Comparison of ENCODE assay signal across 1 mouse cellular context in the genomic region with DNA sequence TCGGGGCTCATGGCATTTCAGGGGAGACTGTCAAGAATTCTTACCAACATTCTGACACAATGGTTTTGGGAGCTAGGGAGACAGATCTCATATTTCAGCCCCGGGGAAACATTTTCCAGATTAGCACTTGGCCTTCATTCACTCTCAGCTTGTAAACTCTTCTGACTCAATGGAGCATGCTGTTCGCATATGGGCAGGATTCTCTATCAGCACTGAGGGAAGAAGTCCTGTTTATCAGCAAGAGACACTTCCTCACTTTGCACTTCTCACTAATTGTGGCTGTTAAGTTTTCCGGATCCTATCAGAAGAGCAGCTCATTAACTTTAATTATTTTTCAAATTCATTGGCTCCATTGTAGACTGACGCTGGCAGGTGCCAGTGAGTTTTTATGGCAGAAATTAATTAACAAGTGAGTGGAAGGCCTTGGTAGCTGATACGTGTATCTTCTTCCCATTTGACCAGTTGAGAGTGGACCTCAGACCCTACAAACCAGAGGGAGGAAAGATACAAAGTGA.
TF ChIP-seq lines count a peak whose summit lies in the region.

No protein-coding gene starts in this region.

TF ChIP-seq in MEL, 35 proteins besides CTCF, POLR2A, EP300 and RAD21 (continued from another document):
- no peak for TF ChIP-seq POLR2AphosphoS2 (IDR thresholded peaks at IDR 0.05; ENCODE audit: low read length)
- TF ChIP-seq ETS1 (IDR thresholded peaks at IDR 0.05; ENCODE audit: low read depth, low read length), result 0 out of 2 replicates have a peak, but pooled peaks have one; percentile 48
- TF ChIP-seq MYC (IDR thresholded peaks at IDR 0.05; ENCODE audit: low read depth, low read length), result peak; percentile 84; the same call in 1 of the 2 replicates
- no peak for TF ChIP-seq MYB (IDR thresholded peaks at IDR 0.05; ENCODE audit: low read depth, low read length)
- TF ChIP-seq ZNF384 (IDR thresholded peaks at IDR 0.05; ENCODE audit: low read depth, low read length), result no peak
- TF ChIP-seq SIN3A (IDR thresholded peaks at IDR 0.05; ENCODE audit: low read length), result peak; percentile 35; the same call in 1 of the 2 replicates
- no peak for TF ChIP-seq POLR2AphosphoS5 (IDR thresholded peaks at IDR 0.05; ENCODE audit: borderline replicate concordance, low read depth, low read length)
- TF ChIP-seq E2F4 (IDR thresholded peaks at IDR 0.05; ENCODE audit: borderline replicate concordance, low read depth, low read length), result no peak
- TF ChIP-seq MXI1 (IDR thresholded peaks at IDR 0.05; ENCODE audit: low read depth, low read length), result peak; percentile 45; the same call in 1 of the 2 replicates
- TF ChIP-seq RCOR1 (IDR thresholded peaks at IDR 0.05; ENCODE audit: low read depth, low read length), result peak; percentile 65; the same call in 1 of the 2 replicates
- TF ChIP-seq ELF1 (IDR thresholded peaks at IDR 0.05; ENCODE audit: low read depth, low read length), result peak; percentile 48; the same call in 1 of the 2 replicates
- TF ChIP-seq GATA1 (IDR thresholded peaks at IDR 0.05; ENCODE audit: low read depth, low read length), result peak; percentile 87
- peak; percentile 35; the same call in 1 of the 2 replicates for TF ChIP-seq MAX (IDR thresholded peaks at IDR 0.05; ENCODE audit: low read length)
- TF ChIP-seq ZMIZ1 (IDR thresholded peaks at IDR 0.05; ENCODE audit: low read depth, low read length), result no peak
- TF ChIP-seq KAT2A (conservative IDR thresholded peaks at IDR 0.05; ENCODE audit: low read depth, low read length), result no peak
- 0 out of 2 replicates have a peak, but pooled peaks have one; percentile 4 for TF ChIP-seq SMC3 (IDR thresholded peaks at IDR 0.05; ENCODE audit: low read depth, low read length)
- TF ChIP-seq MEF2A (IDR thresholded peaks at IDR 0.05; ENCODE audit: extremely low read depth, insufficient replicate concordance, low read depth, low read length, poor library complexity, severe bottlenecking), result no peak
- peak; percentile 47; the same call in 1 of the 2 replicates for TF ChIP-seq TCF12 (IDR thresholded peaks at IDR 0.05; ENCODE audit: low read depth, low read length)
- no peak for TF ChIP-seq USF2 (IDR thresholded peaks at IDR 0.05; ENCODE audit: borderline replicate concordance in 1 of 2, insufficient read depth in 1 of 2, low read depth in 1 of 2, low read length in 2 of 2)
- TF ChIP-seq USF1 (IDR thresholded peaks at IDR 0.05; ENCODE audit: low read depth, low read length), result no peak
- TF ChIP-seq NRF1 (IDR thresholded peaks at IDR 0.05; ENCODE audit: insufficient read depth, low read depth, low read length, poor library complexity, severe bottlenecking), result no peak
- peak; percentile 70 for TF ChIP-seq TBP (IDR thresholded peaks at IDR 0.05; ENCODE audit: low read depth, low read length)
- TF ChIP-seq JUND (IDR thresholded peaks at IDR 0.05; ENCODE audit: low read depth, low read length), result no peak
- no peak for TF ChIP-seq NELFE (IDR thresholded peaks at IDR 0.05; ENCODE audit: low read depth, low read length)
